Mouse (Mus musculus) frontal cortex, postnatal 10 days (tissue): ENCODE data around the gene Cmpk1.

Experiments
- DNase-seq, 2 experiments: peaks; one replicate each; pipeline ENCODE4 v3.0.0; 2022; ENCODE audit warnings: low spot score in 2 of 2, mixed read lengths in 1 of 2

The Cmpk1 gene

GRCm38 (mm10) chr4:114945021-114945420, 42.0 kb downstream of the Cmpk1 start:
- no peak for DNase-seq

DNA sequence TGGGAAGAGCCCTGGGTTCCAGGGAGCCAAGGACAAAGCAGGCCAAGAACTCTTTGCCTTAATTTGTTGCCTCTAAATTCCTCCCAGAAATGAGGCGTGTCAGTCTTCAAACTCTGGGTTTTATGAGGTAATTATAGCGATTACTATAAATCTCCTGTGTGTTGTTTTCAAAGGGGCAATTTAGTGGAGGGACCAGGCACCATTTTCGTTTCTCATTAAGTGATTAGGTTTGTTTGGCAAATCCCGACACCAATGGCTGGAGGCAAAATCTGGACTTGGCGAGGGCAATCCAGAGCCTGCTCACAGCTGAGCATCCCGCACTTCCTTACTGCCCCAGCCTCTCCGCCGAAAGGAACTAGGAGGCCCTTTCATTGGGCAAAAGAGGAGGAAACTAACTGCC, 44.5 kb downstream of the Cmpk1 start:
- DNase-seq, result no peak

GRCm38 (mm10) chr4:114942112-114942511, 44.9 kb downstream of the Cmpk1 start:
- DNase-seq, result no peak

GRCm38 (mm10) chr4:114941311-114941710, 45.7 kb downstream of the Cmpk1 start:
- no peak for DNase-seq

DNA sequence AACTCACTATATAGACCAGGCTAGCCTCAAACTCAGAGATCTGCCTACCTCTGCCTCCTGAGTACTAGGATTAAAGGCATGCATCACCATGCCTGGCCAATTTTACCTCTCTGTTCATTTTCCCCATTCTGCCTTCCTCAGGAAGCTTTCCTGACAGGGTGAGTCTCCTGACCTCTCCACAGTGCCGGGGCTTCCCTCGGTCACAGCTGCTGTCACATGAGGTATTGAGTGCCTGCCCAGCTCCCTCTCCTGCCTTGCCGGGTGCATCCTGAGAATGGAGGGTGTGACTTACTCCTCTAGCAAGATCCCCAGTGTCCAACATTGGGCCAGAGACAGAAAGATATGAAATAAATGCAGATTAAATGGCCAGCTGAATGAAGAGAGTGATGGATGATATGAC, 48.8 kb downstream of the Cmpk1 start:
- no peak for DNase-seq

GRCm38 (mm10) chr4:114937459-114938047, 49.5 kb downstream of the Cmpk1 start:
- DNase-seq, result no peak

DNA sequence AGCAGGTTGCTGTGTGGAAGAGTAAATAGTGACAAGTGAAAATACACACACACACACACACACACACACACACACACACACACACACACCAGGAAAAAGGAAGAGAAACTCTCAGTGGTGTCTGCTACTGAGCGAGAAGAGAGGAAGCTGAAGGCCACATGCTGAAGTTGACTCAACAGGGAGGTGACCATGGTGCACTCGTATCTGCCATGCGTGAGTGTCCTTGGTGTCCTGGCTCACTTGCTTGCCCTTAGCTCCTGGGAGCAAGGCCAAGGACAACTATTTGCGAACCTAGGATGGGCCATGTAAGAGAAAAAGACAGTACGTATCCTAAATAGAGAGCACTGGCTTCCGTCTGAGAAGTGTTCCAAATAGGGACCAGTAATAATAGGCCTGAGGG, 52.9 kb downstream of the Cmpk1 start:
- DNase-seq, result no peak

- DNase-seq, result no peak
These were observed 54.3 kb downstream of the Cmpk1 start for GRCm38 (mm10) chr4:114932747-114933146.

GRCm38 (mm10) chr4:114929155-114929554, 57.9 kb downstream of the Cmpk1 start:
- no peak for DNase-seq

DNA sequence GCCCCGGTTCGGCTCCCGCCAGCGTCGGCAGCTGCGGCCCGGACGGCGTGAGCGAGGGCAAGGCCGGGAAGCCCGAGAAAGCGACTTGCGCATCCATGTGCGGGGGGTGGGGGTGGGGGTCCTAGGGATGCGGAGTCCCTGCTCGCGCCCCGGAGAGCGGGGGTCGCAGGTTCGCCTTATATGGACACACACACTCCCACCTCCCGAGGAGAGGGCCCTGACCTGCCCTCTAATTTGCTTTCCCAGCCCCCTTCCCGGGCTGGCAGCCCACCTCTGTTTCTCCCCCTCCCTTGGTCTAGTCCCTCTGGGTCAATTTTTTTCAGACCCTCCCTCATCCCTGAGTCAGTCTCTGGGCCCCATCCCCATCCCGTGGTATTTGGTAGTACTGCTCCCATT, 61.1 kb downstream of the Cmpk1 start, which contains the start of gene Foxe3:
Gene Foxe3, minus strand, starts transcription at position 97 of the 396 bp plus-strand sequence.
- DNase-seq, result no peak

- DNase-seq, result no peak
These were observed 61.8 kb downstream of the Cmpk1 start for GRCm38 (mm10) chr4:114924971-114925916.

- DNase-seq, result no peak
These were observed 70.0 kb downstream of the Cmpk1 start for GRCm38 (mm10) chr4:114917091-114917490.

DNA sequence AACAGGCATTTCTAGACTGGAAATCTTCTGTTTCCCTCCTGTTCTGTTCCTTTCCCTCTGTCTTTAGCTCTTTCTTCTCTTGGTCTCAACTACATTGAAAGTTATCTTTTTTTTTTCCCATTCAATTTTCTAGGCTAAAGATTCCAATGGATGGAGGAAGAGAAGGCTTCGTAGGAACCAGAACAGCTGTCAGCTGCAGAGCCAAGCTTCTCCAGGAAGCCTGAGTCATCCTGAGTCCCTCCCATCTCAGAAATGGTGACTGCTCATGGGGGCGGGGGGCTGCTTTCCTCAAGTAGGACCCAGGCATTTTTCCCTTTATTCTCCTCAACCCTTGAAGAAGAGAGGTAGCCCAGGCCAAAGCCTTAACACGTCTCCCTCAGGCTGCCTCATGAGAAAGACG, 71.0 kb downstream of the Cmpk1 start:
- DNase-seq, result no peak

GRCm38 (mm10) chr4:114913594-114913962, 73.5 kb downstream of the Cmpk1 start:
- DNase-seq, result peak in 1 of 2 experiments; percentile 55

GRCm38 (mm10) chr4:114912705-114913593, 74.1 kb downstream of the Cmpk1 start:
- no peak for DNase-seq

DNA sequence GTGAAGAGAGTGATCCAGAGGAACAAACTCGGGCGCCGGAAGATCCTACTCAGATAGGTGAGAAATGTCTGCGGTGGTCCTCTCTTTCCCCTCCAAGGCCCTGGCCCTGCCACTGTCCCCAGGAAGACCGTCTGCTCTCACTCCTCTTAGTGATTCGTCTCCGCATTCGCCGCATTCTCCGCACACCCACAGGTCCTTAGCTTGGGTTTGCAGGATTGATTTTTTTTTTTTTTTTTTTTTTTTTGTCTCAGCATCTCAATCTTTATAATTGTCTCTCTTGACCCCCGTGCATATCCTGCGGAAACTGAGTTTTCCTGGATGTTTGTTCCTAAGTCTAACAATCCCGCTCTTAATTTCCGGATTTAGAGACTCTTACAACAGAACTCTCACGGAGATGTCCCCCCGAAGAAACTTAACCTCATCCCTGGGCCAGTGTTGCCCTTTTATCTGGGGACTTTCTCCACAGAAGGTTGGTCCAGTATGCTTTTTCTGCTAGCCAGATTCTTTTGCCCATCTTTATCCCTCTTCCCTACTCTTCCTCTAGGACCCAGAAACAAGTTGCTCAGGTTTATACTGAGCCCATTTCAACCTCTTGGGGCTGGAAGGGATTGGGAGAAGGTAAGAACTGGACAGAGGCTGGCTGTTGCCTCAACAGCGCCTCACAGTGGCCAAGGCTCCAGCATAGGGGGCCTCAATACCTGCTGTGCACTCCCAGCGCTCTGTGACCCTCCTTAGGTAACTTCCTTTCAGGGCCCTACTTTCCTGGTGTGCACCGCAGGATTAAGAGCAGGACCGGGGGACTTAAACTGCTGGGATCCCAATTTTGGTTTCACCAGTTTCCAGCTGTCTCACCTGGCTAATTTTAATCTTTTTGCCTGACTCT, 77.2 kb downstream of the Cmpk1 start:
- DNase-seq, result no peak
